Mouse (Mus musculus) neural tube, embryonic 12.5 days (tissue): ENCODE measurements around the gene Pfn1. TPM values are rescaled to one million over a fixed set of nuclear protein-coding genes. Genes with fewer than 3 reads are reported as not detected.

Experiments
- ATAC-seq: fragments of 200-750 bp; cut with Nextera tagmentation; 2 replicates; pipeline ENCODE4 v1.8.0; 2017; ENCODE audit warnings: low read depth, mild to moderate bottlenecking, moderate TSS enrichment, moderate library complexity; ENCODE audit not compliant: low FRiP score
- H3K27ac ChIP-seq: fragments of 300-500 bp; sonication (generic); 2 replicates; pipeline ENCODE4 v1.5.1; 2016
- H3K27me3 ChIP-seq: fragments of 300-500 bp; sonication (generic); replicated peaks from 2 replicates; pipeline ENCODE4 v1.6.1; 2016; ENCODE audit warnings: mild to moderate bottlenecking
- H3K36me3 ChIP-seq: fragments of 300-500 bp; sonication (generic); 2 replicates; pipeline ENCODE4 v1.6.1; 2016; ENCODE audit warnings: mild to moderate bottlenecking
- H3K4me1 ChIP-seq: fragments of 300-500 bp; sonication (generic); 2 replicates; pipeline ENCODE4 v1.6.1; 2016
- H3K4me2 ChIP-seq: fragments of 300-500 bp; sonication (generic); replicated peaks from 2 replicates; pipeline ENCODE4 v1.6.1; 2016; ENCODE audit warnings: mild to moderate bottlenecking
- H3K4me3 ChIP-seq: fragments of 300-500 bp; sonication (generic); 2 replicates; pipeline ENCODE4 v1.5.1; 2016
- H3K9ac ChIP-seq: fragments of 300-500 bp; sonication (generic); 2 replicates; pipeline ENCODE4 v1.6.1; 2016; ENCODE audit warnings: mild to moderate bottlenecking
- H3K9me3 ChIP-seq: fragments of 300-500 bp; sonication (generic); 2 replicates; pipeline ENCODE4 v1.6.1; 2016; ENCODE audit warnings: mild to moderate bottlenecking
- WGBS: fragments of 180-500 bp; shearing (Covaris S2); methylation state at CpG from one replicate; pipeline ENCODE4 v1.1.7; 2016; 5-methylcytosine and 5-hydroxymethylcytosine counted together
- polyA plus RNA-seq: library from polyadenylated mRNA; unstranded; fragments of >200 nt; fragmentation: Nextera tagmentation; extraction: Ambion mirVana; gene quantifications from 2 replicates; pipeline ENCODE4 v1.2.1, GENCODE M21; 2016

Gene Pfn1
- polyA plus RNA-seq, 1 experiment from 2014 or later, result 1,155 TPM

DNA sequence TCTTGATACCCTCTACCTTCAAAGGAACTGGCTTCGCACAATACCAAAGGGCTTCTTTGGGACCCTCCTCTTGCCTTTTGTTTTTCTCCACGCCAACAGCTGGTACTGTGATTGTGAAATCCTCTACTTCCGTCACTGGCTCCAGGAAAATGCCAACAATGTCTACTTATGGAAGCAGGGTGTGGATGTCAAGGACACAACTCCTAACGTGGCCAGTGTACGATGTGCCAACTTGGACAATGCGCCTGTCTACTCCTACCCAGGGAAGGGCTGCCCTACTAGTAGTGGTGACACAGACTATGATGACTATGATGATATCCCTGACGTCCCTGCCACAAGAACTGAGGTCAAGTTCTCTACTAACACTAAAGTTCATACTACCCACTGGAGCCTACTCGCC lies 14.5 kb downstream of the Pfn1 start:
- no peak overlapping the region for H3K4me3 ChIP-seq
- H3K27me3 ChIP-seq, result no peaks in the 10 kb centered on the region; the same call in 1 of the 2 replicates
- no peak overlapping the region for H3K27ac ChIP-seq
- no peak for ATAC-seq
- peaks cover 18% of the 10 kb centered on the region for H3K36me3 ChIP-seq
- H3K4me1 ChIP-seq, result 0 out of 2 replicates have a peak, but pooled peaks cover under 1% of the 10 kb centered on the region
- no peak overlapping the region for H3K4me2 ChIP-seq
- WGBS, result 84% methylated on average over 8 of the region's 8 CpGs
- no peaks in the 10 kb centered on the region for H3K9me3 ChIP-seq
- no peak overlapping the region for H3K9ac ChIP-seq

GRCm38 (mm10) chr11:70638714-70639278 lies 15.6 kb downstream of the Pfn1 start, which contains the start of gene Gp1ba:
Gp1ba (plus strand) TSS chr11:70639122.
- Histone ChIP-seq H3K4me3 (no peak within 1 kb of the TSS), H3K9ac (no peak within 1 kb of the TSS), H3K27ac (no peak within 1 kb of the TSS), H3K9me3 (no peaks in the 10 kb centered on the region), H3K4me2 (no peak within 1 kb of the TSS), H3K4me1 (no peaks in the 10 kb centered on the region), H3K27me3 (no peaks in the 10 kb centered on the region; the same call in 1 of the 2 replicates), H3K36me3 (peaks cover 8% of the 10 kb centered on the region; the same call in 1 of the 2 replicates)
- no peak for ATAC-seq
- WGBS, result 59% methylated on average over 5 of the region's 5 CpGs

DNA sequence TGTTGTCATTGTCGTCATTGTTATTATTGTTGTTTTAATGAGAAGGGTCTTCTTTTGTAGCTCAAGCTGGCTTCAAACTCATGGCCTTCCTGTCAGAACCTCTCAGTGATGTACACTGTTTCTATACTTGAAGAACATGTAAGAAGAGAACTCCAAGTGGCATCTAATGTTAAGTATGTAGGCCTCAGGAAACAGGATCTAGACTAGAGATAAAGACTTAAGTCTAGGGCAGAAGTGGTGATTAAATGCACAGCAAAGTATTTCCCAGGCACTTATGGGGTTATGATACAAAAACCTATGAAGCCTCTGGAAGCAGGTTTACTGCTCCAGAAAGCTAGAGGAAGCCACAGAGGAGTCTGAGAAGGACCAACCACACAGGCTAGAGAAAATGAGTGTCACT lies 16.2 kb downstream of the Pfn1 start:
- no peaks in the 10 kb centered on the region for H3K4me1 ChIP-seq
- H3K4me3 ChIP-seq, result no peak overlapping the region
- ATAC-seq, result no peak
- H3K36me3 ChIP-seq, result peaks cover 5% of the 10 kb centered on the region; the same call in 1 of the 2 replicates
- 81% methylated on average over 1 of the region's 1 CpGs for WGBS
- H3K9ac ChIP-seq, result no peak overlapping the region
- no peak overlapping the region for H3K27ac ChIP-seq
- no peaks in the 10 kb centered on the region for H3K9me3 ChIP-seq
- no peaks in the 10 kb centered on the region; the same call in 1 of the 2 replicates for H3K27me3 ChIP-seq
- H3K4me2 ChIP-seq, result no peak overlapping the region

GRCm38 (mm10) chr11:70637764-70638163 lies 16.7 kb downstream of the Pfn1 start:
- 88% methylated on average over 1 of the region's 1 CpGs for WGBS
- H3K27me3 ChIP-seq, result no peaks in the 10 kb centered on the region; the same call in 1 of the 2 replicates
- no peak overlapping the region for H3K27ac ChIP-seq
- peaks cover under 1% of the 10 kb centered on the region; the same call in 1 of the 2 replicates for H3K36me3 ChIP-seq
- no peak overlapping the region for H3K9ac ChIP-seq
- H3K4me2 ChIP-seq, result no peak overlapping the region
- H3K9me3 ChIP-seq, result no peaks in the 10 kb centered on the region
- no peak for ATAC-seq
- no peaks in the 10 kb centered on the region for H3K4me1 ChIP-seq
- H3K4me3 ChIP-seq, result no peak overlapping the region

GRCm38 (mm10) chr11:70635601-70636000 lies 18.8 kb downstream of the Pfn1 start:
- H3K4me2 ChIP-seq, result no peak overlapping the region
- no peak overlapping the region for H3K9ac ChIP-seq
- no peaks in the 10 kb centered on the region for H3K4me1 ChIP-seq
- H3K4me3 ChIP-seq, result no peak overlapping the region
- 84% methylated on average over 4 of the region's 4 CpGs for WGBS
- no peaks in the 10 kb centered on the region; the same call in 1 of the 2 replicates for H3K27me3 ChIP-seq
- H3K27ac ChIP-seq, result no peak overlapping the region
- H3K36me3 ChIP-seq, result no peaks in the 10 kb centered on the region
- no peaks in the 10 kb centered on the region for H3K9me3 ChIP-seq
- no peak for ATAC-seq

GRCm38 (mm10) chr11:70630129-70630528 lies 24.3 kb downstream of the Pfn1 start:
- WGBS, result 84% methylated on average over 7 of the region's 7 CpGs
- ATAC-seq, result no peak
- no peaks in the 10 kb centered on the region for H3K4me1 ChIP-seq
- H3K9me3 ChIP-seq, result no peaks in the 10 kb centered on the region
- no peak overlapping the region for H3K27ac ChIP-seq
- H3K4me3 ChIP-seq, result no peak overlapping the region
- H3K9ac ChIP-seq, result no peak overlapping the region
- no peak overlapping the region for H3K4me2 ChIP-seq
- H3K36me3 ChIP-seq, result no peaks in the 10 kb centered on the region
- no peaks in the 10 kb centered on the region for H3K27me3 ChIP-seq

- no peak overlapping the region for H3K27ac ChIP-seq
- H3K4me3 ChIP-seq, result no peak overlapping the region
- H3K36me3 ChIP-seq, result no peaks in the 10 kb centered on the region
- no peak overlapping the region for H3K4me2 ChIP-seq
- H3K27me3 ChIP-seq, result no peaks in the 10 kb centered on the region
- no peaks in the 10 kb centered on the region for H3K4me1 ChIP-seq
- H3K9me3 ChIP-seq, result no peaks in the 10 kb centered on the region
- 58% methylated on average over 5 of the region's 5 CpGs for WGBS
- H3K9ac ChIP-seq, result no peak overlapping the region
- ATAC-seq, result no peak
Observed at GRCm38 (mm10) chr11:70629557-70629956, 24.9 kb downstream of the Pfn1 start.

DNA sequence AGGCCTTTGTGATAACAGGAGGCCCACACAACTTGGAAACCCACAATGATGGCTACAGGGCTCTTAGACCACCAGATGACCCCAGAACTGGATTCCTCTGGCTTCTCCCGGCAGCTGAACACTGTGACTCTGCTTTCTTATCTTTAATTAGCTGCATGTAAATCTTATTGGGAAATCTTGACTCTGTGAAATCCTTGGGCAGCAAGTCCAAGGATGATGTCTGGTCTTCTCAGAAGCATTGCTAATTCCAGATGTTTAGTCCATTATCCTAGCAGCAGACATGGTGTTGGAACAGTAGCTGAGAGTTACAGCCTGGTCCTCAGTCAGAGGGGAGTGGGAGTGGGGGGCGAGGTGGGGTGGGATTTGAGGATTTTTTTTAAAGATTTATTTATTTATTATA lies 26.0 kb downstream of the Pfn1 start:
- no peaks in the 10 kb centered on the region for H3K36me3 ChIP-seq
- no peak overlapping the region for H3K4me3 ChIP-seq
- no peak for ATAC-seq
- no peaks in the 10 kb centered on the region for H3K9me3 ChIP-seq
- 78% methylated on average over 2 of the region's 2 CpGs for WGBS
- no peak overlapping the region for H3K4me2 ChIP-seq
- no peaks in the 10 kb centered on the region for H3K27me3 ChIP-seq
- no peak overlapping the region for H3K27ac ChIP-seq
- no peak overlapping the region for H3K9ac ChIP-seq
- H3K4me1 ChIP-seq, result no peaks in the 10 kb centered on the region

DNA sequence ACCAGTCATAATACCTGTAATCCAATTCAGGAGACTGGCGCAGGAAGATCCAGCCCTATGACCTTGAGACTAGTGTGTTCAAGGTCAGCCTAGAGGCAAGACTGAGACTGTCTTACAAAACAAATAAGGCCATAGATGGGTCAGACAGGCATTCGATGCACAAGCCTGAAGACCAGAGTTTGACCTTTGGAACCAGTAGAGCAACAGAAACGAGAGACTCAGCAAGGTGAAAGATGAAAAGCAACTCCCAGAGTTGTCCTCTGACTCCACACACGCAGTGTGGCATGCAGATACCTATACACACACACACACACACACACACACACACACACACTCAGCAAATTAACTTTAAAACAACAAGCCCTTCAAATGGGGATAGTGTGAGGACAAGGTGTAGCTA lies 27.6 kb downstream of the Pfn1 start:
- Histone ChIP-seq H3K4me2 (no peak overlapping the region), H3K36me3 (no peaks in the 10 kb centered on the region), H3K9ac (no peak overlapping the region), H3K4me1 (no peaks in the 10 kb centered on the region), H3K27ac (no peak overlapping the region), H3K4me3 (no peak overlapping the region), H3K9me3 (no peaks in the 10 kb centered on the region), H3K27me3 (no peaks in the 10 kb centered on the region)
- WGBS, result 79% methylated on average over 4 of the region's 4 CpGs
- ATAC-seq, result no peak

GRCm38 (mm10) chr11:70625473-70625872 lies 29.0 kb downstream of the Pfn1 start:
- no peaks in the 10 kb centered on the region for H3K4me1 ChIP-seq
- no peak overlapping the region for H3K4me2 ChIP-seq
- H3K9me3 ChIP-seq, result no peaks in the 10 kb centered on the region
- H3K27ac ChIP-seq, result no peak overlapping the region
- 48% methylated on average over 4 of the region's 4 CpGs for WGBS
- H3K4me3 ChIP-seq, result no peak overlapping the region
- H3K27me3 ChIP-seq, result no peaks in the 10 kb centered on the region
- no peak overlapping the region for H3K9ac ChIP-seq
- ATAC-seq, result no peak
- H3K36me3 ChIP-seq, result no peaks in the 10 kb centered on the region

GRCm38 (mm10) chr11:70623053-70623742 lies 31.2 kb downstream of the Pfn1 start:
- Histone ChIP-seq H3K4me2 (no peak overlapping the region), H3K4me3 (no peak overlapping the region), H3K4me1 (no peaks in the 10 kb centered on the region), H3K27me3 (no peaks in the 10 kb centered on the region), H3K9me3 (no peaks in the 10 kb centered on the region), H3K9ac (no peak overlapping the region), H3K27ac (no peak overlapping the region), H3K36me3 (no peaks in the 10 kb centered on the region)
- no peak for ATAC-seq
- 84% methylated on average over 10 of the region's 10 CpGs for WGBS

- Histone ChIP-seq H3K4me3 (no peak overlapping the region), H3K4me1 (no peaks in the 10 kb centered on the region), H3K36me3 (no peaks in the 10 kb centered on the region), H3K27me3 (no peaks in the 10 kb centered on the region), H3K9ac (no peak overlapping the region), H3K9me3 (no peaks in the 10 kb centered on the region), H3K4me2 (no peak overlapping the region), H3K27ac (no peak overlapping the region)
- WGBS, result 44% methylated on average over 7 of the region's 7 CpGs
- no peak for ATAC-seq
Observed at GRCm38 (mm10) chr11:70621972-70622814, 32.3 kb downstream of the Pfn1 start.
